Mouse (Mus musculus) liver, embryonic 13.5 days (tissue): ENCODE data around the gene Zfp219. TPM values are rescaled to one million over a fixed set of nuclear protein-coding genes. Genes with fewer than 3 reads are reported as not detected.

Experiments
- ATAC-seq: fragments of 200-750 bp; cut with Nextera tagmentation; 2 replicates; pipeline ENCODE4 v1.8.0; 2017; ENCODE audit warnings: low read depth, mild to moderate bottlenecking, moderate number of reproducible peaks, moderate library complexity
- DNase-seq: peaks from one replicate; pipeline ENCODE4 v3.0.0; 2022
- H3K27ac ChIP-seq: fragments of 300-500 bp; sonication (generic); 2 replicates; pipeline ENCODE4 v1.5.1; 2015; ENCODE audit warnings: moderate library complexity, mild to moderate bottlenecking, inconsistent platforms
- H3K27me3 ChIP-seq: fragments of 300-500 bp; sonication (generic); 2 replicates; pipeline ENCODE4 v1.6.1; 2015; ENCODE audit warnings: mild to moderate bottlenecking, inconsistent platforms
- H3K36me3 ChIP-seq: fragments of 300-500 bp; sonication (generic); 2 replicates; pipeline ENCODE4 v1.6.1; 2015; ENCODE audit warnings: mild to moderate bottlenecking, inconsistent platforms
- H3K4me1 ChIP-seq: fragments of 300-500 bp; sonication (generic); replicated peaks from 2 replicates; pipeline ENCODE4 v1.6.1; 2015; ENCODE audit warnings: inconsistent platforms
- H3K4me2 ChIP-seq: fragments of 300-500 bp; sonication (generic); 2 replicates; pipeline ENCODE4 v1.6.1; 2015; ENCODE audit warnings: inconsistent platforms, mild to moderate bottlenecking, moderate library complexity
- H3K4me3 ChIP-seq: fragments of 300-500 bp; sonication (generic); replicated peaks from 2 replicates; pipeline ENCODE4 v1.5.1; 2015; ENCODE audit warnings: mild to moderate bottlenecking, inconsistent platforms
- H3K9ac ChIP-seq: fragments of 300-500 bp; sonication (generic); 2 replicates; pipeline ENCODE4 v1.6.1; 2015; ENCODE audit warnings: mild to moderate bottlenecking, inconsistent platforms
- H3K9me3 ChIP-seq: fragments of 300-500 bp; sonication (generic); replicated peaks from 2 replicates; pipeline ENCODE4 v1.6.1; 2016; ENCODE audit warnings: inconsistent platforms
- WGBS: fragments of 180-500 bp; shearing (Covaris S2); methylation state at CpG from one replicate; pipeline ENCODE4 v1.1.7; 2015; ENCODE audit not compliant: insufficient replicate concordance; 5-methylcytosine and 5-hydroxymethylcytosine counted together
- polyA plus RNA-seq: library from polyadenylated mRNA; unstranded; fragments of >200 nt; fragmentation: Nextera tagmentation; extraction: Ambion mirVana; gene quantifications from 2 replicates; pipeline ENCODE4 v1.2.1, GENCODE M21; 2015

The Zfp219 gene
- polyA plus RNA-seq, 1 experiment from 2014 or later = 10.1 TPM

DNA sequence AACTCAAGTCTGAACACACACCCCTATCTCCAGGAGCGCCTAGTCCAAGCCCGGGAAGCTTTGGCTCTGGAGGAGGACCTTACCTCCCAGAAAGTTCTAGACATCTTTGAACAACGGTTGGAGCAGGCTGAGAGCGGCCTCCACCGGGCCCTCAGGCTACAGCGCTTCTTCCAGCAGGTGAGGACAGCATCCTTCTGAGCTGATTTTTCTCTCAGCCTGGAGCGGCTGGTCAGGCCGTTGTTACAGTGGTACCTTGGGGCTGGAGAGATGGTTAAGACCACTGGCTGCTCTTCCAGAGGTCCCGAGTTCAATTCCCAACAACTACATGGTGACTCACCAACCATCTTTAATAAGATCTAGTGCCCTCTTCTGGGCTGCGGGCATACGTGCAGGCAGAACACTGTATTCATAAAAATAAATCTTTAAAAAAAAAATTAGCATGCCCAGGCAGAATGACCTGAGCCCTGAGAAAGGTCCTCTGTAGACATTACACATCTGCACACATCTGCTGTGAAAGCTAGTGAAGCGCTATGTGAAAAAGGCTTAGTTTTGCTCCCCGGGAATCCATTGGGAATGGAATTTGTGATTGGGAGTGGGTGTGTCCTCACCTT is 24.2 kb downstream of the Zfp219 start:
- Histone ChIP-seq H3K27ac (no peak overlapping the region), H3K4me2 (no peak overlapping the region), H3K9ac (no peak overlapping the region), H3K9me3 (no peaks in the 10 kb centered on the region), H3K4me3 (no peak overlapping the region), H3K36me3 (peaks cover 76% of the 10 kb centered on the region), H3K27me3 (no peaks in the 10 kb centered on the region), H3K4me1 (peaks cover 8% of the 10 kb centered on the region)
- no peak for ATAC-seq
- WGBS = 78% methylated on average over 13 of the region's 13 CpGs
- DNase-seq = no peak

- Histone ChIP-seq H3K9me3 (no peaks in the 10 kb centered on the region), H3K4me3 (no peak overlapping the region), H3K4me2 (no peak overlapping the region), H3K9ac (no peak overlapping the region), H3K36me3 (peaks cover 79% of the 10 kb centered on the region), H3K27ac (no peak overlapping the region), H3K27me3 (no peaks in the 10 kb centered on the region), H3K4me1 (peaks cover 8% of the 10 kb centered on the region)
- no peak for ATAC-seq
- no peak for DNase-seq
- WGBS = 46% methylated on average over 12 of the region's 12 CpGs
These were observed 25.2 kb downstream of the Zfp219 start for GRCm38 (mm10) chr14:51995219-51995871.

DNA sequence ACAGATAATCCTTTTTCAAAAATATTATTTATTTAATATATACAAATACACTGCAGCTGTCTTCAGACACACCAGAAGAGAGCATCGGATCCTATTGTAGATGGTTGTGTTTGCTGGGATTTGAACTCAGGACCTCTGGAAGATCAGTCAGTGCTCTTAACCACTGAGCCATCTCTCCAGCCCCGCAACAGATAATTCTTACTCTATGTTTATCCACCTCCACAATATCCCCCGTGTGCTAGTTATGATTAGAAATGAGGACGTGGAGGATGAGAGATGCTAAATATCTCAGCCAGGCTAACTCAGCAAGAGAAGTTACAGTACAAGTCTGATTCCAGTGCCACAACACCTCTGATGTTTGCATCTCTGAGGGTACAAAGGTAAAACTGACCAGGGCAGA is 26.1 kb downstream of the Zfp219 start:
- H3K27me3 ChIP-seq = no peaks in the 10 kb centered on the region
- peaks cover 84% of the 10 kb centered on the region for H3K36me3 ChIP-seq
- H3K27ac ChIP-seq = no peak overlapping the region
- no peak overlapping the region for H3K4me3 ChIP-seq
- ATAC-seq = no peak
- 71% methylated on average over 4 of the region's 4 CpGs for WGBS
- H3K4me2 ChIP-seq = no peak overlapping the region
- DNase-seq = no peak
- 0 out of 2 replicates have a peak overlapping the region, but pooled peaks have one; percentile 9 for H3K9ac ChIP-seq
- H3K9me3 ChIP-seq = no peaks in the 10 kb centered on the region
- peaks cover 15% of the 10 kb centered on the region for H3K4me1 ChIP-seq

- WGBS = 36% methylated on average over 12 of the region's 12 CpGs
- Histone ChIP-seq H3K9me3 (no peaks in the 10 kb centered on the region), H3K4me3 (no peak overlapping the region), H3K4me2 (peak overlapping the region; percentile 15), H3K27me3 (no peaks in the 10 kb centered on the region; the same call in 1 of the 2 replicates), H3K27ac (no peak overlapping the region), H3K9ac (no peak overlapping the region), H3K36me3 (peaks cover 54% of the 10 kb centered on the region), H3K4me1 (peaks cover 55% of the 10 kb centered on the region)
- no peak for ATAC-seq
- no peak for DNase-seq
These were observed 31.0 kb downstream of the Zfp219 start for GRCm38 (mm10) chr14:51989461-51989970.

GRCm38 (mm10) chr14:51988731-51989130 is 31.8 kb downstream of the Zfp219 start:
- Histone ChIP-seq H3K4me3 (no peak overlapping the region), H3K27me3 (peaks cover 4% of the 10 kb centered on the region; the same call in 1 of the 2 replicates), H3K4me2 (no peak overlapping the region), H3K9ac (no peak overlapping the region), H3K4me1 (peaks cover 62% of the 10 kb centered on the region), H3K36me3 (peaks cover 48% of the 10 kb centered on the region), H3K27ac (no peak overlapping the region), H3K9me3 (no peaks in the 10 kb centered on the region)
- ATAC-seq = no peak
- DNase-seq = no peak
- 87% methylated on average over 12 of the region's 12 CpGs for WGBS

GRCm38 (mm10) chr14:51987177-51987576 is 33.4 kb downstream of the Zfp219 start:
- 53% methylated on average over 6 of the region's 6 CpGs for WGBS
- Histone ChIP-seq H3K27me3 (peaks cover 6% of the 10 kb centered on the region; the same call in 1 of the 2 replicates), H3K9me3 (no peaks in the 10 kb centered on the region), H3K27ac (peak overlapping the region; percentile 91), H3K36me3 (peaks cover 39% of the 10 kb centered on the region), H3K9ac (peak overlapping the region; percentile 81), H3K4me2 (peak overlapping the region; percentile 97), H3K4me3 (peak overlapping the region; percentile 73; the same call in 1 of the 2 replicates), H3K4me1 (peaks cover 68% of the 10 kb centered on the region)
- ATAC-seq (peak; percentile 76), DNase-seq (peak; percentile 52)

GRCm38 (mm10) chr14:51986153-51986505 is 34.4 kb downstream of the Zfp219 start:
- H3K4me2 ChIP-seq = peak overlapping the region; percentile 97
- H3K4me3 ChIP-seq = peak overlapping the region; percentile 73
- ATAC-seq = peak; percentile 70
- peak overlapping the region; percentile 91 for H3K27ac ChIP-seq
- H3K4me1 ChIP-seq = peaks cover 68% of the 10 kb centered on the region
- peak overlapping the region; percentile 81 for H3K9ac ChIP-seq
- WGBS = 4% methylated on average over 7 of the region's 7 CpGs
- DNase-seq = peak; percentile 63
- H3K27me3 ChIP-seq = peaks cover 9% of the 10 kb centered on the region; the same call in 1 of the 2 replicates
- no peaks in the 10 kb centered on the region for H3K9me3 ChIP-seq
- H3K36me3 ChIP-seq = peaks cover 28% of the 10 kb centered on the region

DNA sequence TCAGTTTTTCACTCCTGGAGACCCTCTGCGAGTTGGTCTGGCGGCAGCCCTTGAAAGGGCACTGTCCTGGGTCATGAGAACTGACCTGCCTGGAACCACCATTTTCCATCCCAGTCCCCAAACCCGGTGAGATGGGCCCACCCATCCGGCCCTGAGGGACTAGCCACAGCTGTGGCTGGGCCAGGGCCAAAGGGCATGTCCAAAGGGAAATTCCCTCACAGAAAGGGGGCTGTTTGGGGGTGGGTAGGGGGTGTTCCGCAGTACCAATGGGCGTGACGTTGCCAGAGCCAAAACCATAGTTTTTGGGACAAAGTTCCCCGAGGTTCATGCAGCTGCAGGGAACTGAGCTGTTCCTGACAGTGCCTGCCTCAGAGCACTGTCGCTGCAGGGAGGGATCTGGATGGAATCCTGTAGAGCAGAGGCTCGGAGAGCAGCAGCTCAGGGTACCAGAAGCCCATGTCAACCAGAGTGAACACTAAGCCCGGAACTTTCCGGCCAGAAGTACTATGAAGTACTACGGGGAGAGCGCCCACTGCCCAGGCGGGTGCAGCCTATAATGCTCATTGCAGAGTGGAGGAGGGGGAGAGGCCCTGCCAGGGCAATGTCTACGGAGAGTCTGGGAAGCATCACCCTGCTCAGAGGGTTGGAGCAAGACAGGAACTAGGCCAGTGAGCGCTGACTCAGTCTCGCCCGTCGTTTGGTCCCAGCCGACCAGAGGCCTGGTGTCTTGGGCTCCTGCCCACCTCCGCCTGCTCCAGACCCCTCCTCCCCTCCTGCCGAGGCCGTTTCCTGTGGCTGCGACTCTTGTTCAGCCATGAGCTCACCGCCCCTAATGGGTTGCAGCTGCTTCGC is 35.0 kb downstream of the Zfp219 start:
- H3K4me1 ChIP-seq = peaks cover 68% of the 10 kb centered on the region

GRCm38 (mm10) chr14:51984247-51985231 is 36.0 kb downstream of the Zfp219 start, which contains the start of gene Arhgef40:
Arhgef40 (plus strand) TSS chr14:51984719.
- Histone ChIP-seq H3K27me3 (peaks cover 9% of the 10 kb centered on the region; the same call in 1 of the 2 replicates), H3K36me3 (peaks cover 13% of the 10 kb centered on the region), H3K4me2 (peak within 1 kb of the TSS; percentile 97), H3K27ac (peak within 1 kb of the TSS; percentile 91), H3K4me3 (peak within 1 kb of the TSS; percentile 73), H3K9me3 (no peaks in the 10 kb centered on the region), H3K4me1 (peaks cover 62% of the 10 kb centered on the region), H3K9ac (peak within 1 kb of the TSS; percentile 81)
- under 1% methylated on average over 74 of the region's 74 CpGs for WGBS
- ATAC-seq (peak; percentile 63), DNase-seq (peak; percentile 55)

More for the DNA sequence above, 35.0 kb downstream of the Zfp219 start:
- peak overlapping the region; percentile 97 for H3K4me2 ChIP-seq
- H3K27me3 ChIP-seq = peaks cover 9% of the 10 kb centered on the region; the same call in 1 of the 2 replicates
- WGBS = 1% methylated on average over 27 of the region's 27 CpGs
- H3K36me3 ChIP-seq = peaks cover 22% of the 10 kb centered on the region
- H3K27ac ChIP-seq = peak overlapping the region; percentile 91
- H3K4me3 ChIP-seq = peak overlapping the region; percentile 73
- H3K9me3 ChIP-seq = no peaks in the 10 kb centered on the region
- peak overlapping the region; percentile 81 for H3K9ac ChIP-seq
- ATAC-seq (peak; percentile 37), DNase-seq (peak; percentile 36)

DNA sequence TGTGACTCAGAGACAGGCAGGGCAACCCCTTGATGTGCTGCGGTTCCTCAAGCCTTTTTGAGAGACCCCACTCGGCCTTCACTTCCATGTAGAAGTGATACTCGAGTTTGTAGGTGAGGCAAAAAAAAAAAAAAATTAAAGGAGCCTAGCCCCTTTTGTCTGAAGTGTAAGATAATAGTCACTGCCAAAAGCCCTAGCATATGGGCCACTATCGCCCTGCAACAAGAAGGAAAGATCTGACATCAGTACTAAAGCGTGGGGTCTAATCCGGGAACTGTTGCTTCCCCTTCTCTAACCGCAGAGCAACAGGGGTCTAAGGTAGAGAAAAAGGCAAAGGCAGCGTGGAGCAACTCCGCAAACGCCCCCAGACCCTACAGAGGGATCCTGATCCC is 36.7 kb downstream of the Zfp219 start:
- ATAC-seq (no peak), DNase-seq (no peak)
- Histone ChIP-seq H3K9ac (peak overlapping the region; percentile 81), H3K36me3 (peaks cover 6% of the 10 kb centered on the region), H3K4me2 (peak overlapping the region; percentile 97), H3K4me3 (peak overlapping the region; percentile 73), H3K27me3 (peaks cover 9% of the 10 kb centered on the region; the same call in 1 of the 2 replicates), H3K27ac (no peak overlapping the region), H3K4me1 (peaks cover 55% of the 10 kb centered on the region), H3K9me3 (no peaks in the 10 kb centered on the region)
- 4% methylated on average over 10 of the region's 10 CpGs for WGBS
